Mouse (Mus musculus) lung, postnatal 0 days (tissue): ENCODE measurements at regions not wholly inside any gene's neighbourhood (a gene's known extent, or its start where the extent isn't known, plus 50 kb on each side); places are given as distances from the start of the nearest gene placed in this dataset.

ENCODE experiments used
- CTCF ChIP-seq: IDR thresholded peaks from 2 replicates; pipeline ENCODE4 v1.5.1; 2016; ENCODE audit warnings: antibody characterized with exemption, mild to moderate bottlenecking
- EP300 ChIP-seq: IDR thresholded peaks from 2 replicates; pipeline ENCODE4 v1.6.1; 2016; ENCODE audit warnings: antibody characterized with exemption, mild to moderate bottlenecking, control low read depth

- TF ChIP-seq CTCF: no peak
- TF ChIP-seq EP300: no peak
Measured at GRCm38 (mm10) chr15:71054251-71054852, 2780.0 kb upstream of the Gm6569 start.
